Mouse (Mus musculus): ENCODE measurements at regions not wholly inside any gene's neighbourhood (a gene's known extent, or its start where the extent isn't known, plus 50 kb on each side); places are given as distances from the start of the nearest gene placed in this dataset.

GRCm38 (mm10) chr5:148632516-148633170, 80.1 kb upstream of the Ubl3 start:
- WGBS: 75% methylated on average over 11 of the region's 11 CpGs
- TF ChIP-seq CTCF (IDR thresholded peaks at IDR 0.05; ENCODE audit: control insufficient read depth, insufficient read depth, low read length) (no peak), POLR2A (IDR thresholded peaks at IDR 0.05; ENCODE audit: borderline replicate concordance, control insufficient read depth, low read depth, low read length) (no peak)
- H3K27ac ChIP-seq (ENCODE audit: control insufficient read depth, insufficient read depth, low read depth, low read length, poor library complexity): no peak overlapping the region
- no peaks in the 10 kb centered on the region for H3K4me1 ChIP-seq (ENCODE audit: control insufficient read depth, insufficient read depth, low read length)
- no peak overlapping the region for H3K4me3 ChIP-seq (replicated peaks; ENCODE audit: control insufficient read depth, low read depth, low read length)

- Histone ChIP-seq H3K4me3 (replicated peaks; ENCODE audit: control insufficient read depth, low read depth, low read length) (no peak overlapping the region), H3K27ac (ENCODE audit: control insufficient read depth, insufficient read depth, low read depth, low read length, poor library complexity) (no peak overlapping the region), H3K4me1 (ENCODE audit: control insufficient read depth, insufficient read depth, low read length) (no peaks in the 10 kb centered on the region)
- WGBS: 76% methylated on average over 5 of the region's 5 CpGs
- TF ChIP-seq POLR2A (IDR thresholded peaks at IDR 0.05; ENCODE audit: borderline replicate concordance, control insufficient read depth, low read depth, low read length) (no peak), CTCF (IDR thresholded peaks at IDR 0.05; ENCODE audit: control insufficient read depth, insufficient read depth, low read length) (no peak)
Observed at GRCm38 (mm10) chr5:148631566-148631965, 79.0 kb upstream of the Ubl3 start.

GRCm38 (mm10) chr5:148626014-148626413, 73.4 kb upstream of the Ubl3 start:
- Histone ChIP-seq H3K4me1 (ENCODE audit: control insufficient read depth, insufficient read depth, low read length) (no peaks in the 10 kb centered on the region), H3K4me3 (replicated peaks; ENCODE audit: control insufficient read depth, low read depth, low read length) (no peak overlapping the region), H3K27ac (ENCODE audit: control insufficient read depth, insufficient read depth, low read depth, low read length, poor library complexity) (no peak overlapping the region)
- 66% methylated on average over 5 of the region's 5 CpGs for WGBS
- TF ChIP-seq POLR2A (IDR thresholded peaks at IDR 0.05; ENCODE audit: borderline replicate concordance, control insufficient read depth, low read depth, low read length) (no peak), CTCF (IDR thresholded peaks at IDR 0.05; ENCODE audit: control insufficient read depth, insufficient read depth, low read length) (no peak)

- Histone ChIP-seq H3K4me3 (replicated peaks; ENCODE audit: control insufficient read depth, low read depth, low read length) (no peak overlapping the region), H3K27ac (ENCODE audit: control insufficient read depth, insufficient read depth, low read depth, low read length, poor library complexity) (no peak overlapping the region), H3K4me1 (ENCODE audit: control insufficient read depth, insufficient read depth, low read length) (no peaks in the 10 kb centered on the region)
- TF ChIP-seq POLR2A (IDR thresholded peaks at IDR 0.05; ENCODE audit: borderline replicate concordance, control insufficient read depth, low read depth, low read length): no peak
- TF ChIP-seq CTCF (IDR thresholded peaks at IDR 0.05; ENCODE audit: control insufficient read depth, insufficient read depth, low read length): no peak
- WGBS: 66% methylated on average over 21 of the region's 21 CpGs
Observed at GRCm38 (mm10) chr5:148624649-148625405, 72.2 kb upstream of the Ubl3 start.

GRCm38 (mm10) chr5:148620895-148621786, 68.6 kb upstream of the Ubl3 start:
- TF ChIP-seq CTCF (IDR thresholded peaks at IDR 0.05; ENCODE audit: control insufficient read depth, insufficient read depth, low read length) (no peak), POLR2A (IDR thresholded peaks at IDR 0.05; ENCODE audit: borderline replicate concordance, control insufficient read depth, low read depth, low read length) (no peak)
- no peaks in the 10 kb centered on the region for H3K4me1 ChIP-seq (ENCODE audit: control insufficient read depth, insufficient read depth, low read length)
- no peak overlapping the region for H3K4me3 ChIP-seq (replicated peaks; ENCODE audit: control insufficient read depth, low read depth, low read length)
- 80% methylated on average over 10 of the region's 10 CpGs for WGBS
- no peak overlapping the region for H3K27ac ChIP-seq (ENCODE audit: control insufficient read depth, insufficient read depth, low read depth, low read length, poor library complexity)

GRCm38 (mm10) chr5:148619917-148620316, 67.3 kb upstream of the Ubl3 start:
- 46% methylated on average over 2 of the region's 2 CpGs for WGBS
- Histone ChIP-seq H3K4me3 (replicated peaks; ENCODE audit: control insufficient read depth, low read depth, low read length) (no peak overlapping the region), H3K4me1 (ENCODE audit: control insufficient read depth, insufficient read depth, low read length) (no peaks in the 10 kb centered on the region), H3K27ac (ENCODE audit: control insufficient read depth, insufficient read depth, low read depth, low read length, poor library complexity) (no peak overlapping the region)
- TF ChIP-seq CTCF (IDR thresholded peaks at IDR 0.05; ENCODE audit: control insufficient read depth, insufficient read depth, low read length) (no peak), POLR2A (IDR thresholded peaks at IDR 0.05; ENCODE audit: borderline replicate concordance, control insufficient read depth, low read depth, low read length) (no peak)

- no peak for TF ChIP-seq POLR2A (IDR thresholded peaks at IDR 0.05; ENCODE audit: borderline replicate concordance, control insufficient read depth, low read depth, low read length)
- no peak for TF ChIP-seq CTCF (IDR thresholded peaks at IDR 0.05; ENCODE audit: control insufficient read depth, insufficient read depth, low read length)
- Histone ChIP-seq H3K4me1 (ENCODE audit: control insufficient read depth, insufficient read depth, low read length) (no peaks in the 10 kb centered on the region), H3K4me3 (replicated peaks; ENCODE audit: control insufficient read depth, low read depth, low read length) (no peak overlapping the region), H3K27ac (ENCODE audit: control insufficient read depth, insufficient read depth, low read depth, low read length, poor library complexity) (no peak overlapping the region)
- 67% methylated on average over 3 of the region's 3 CpGs for WGBS
Observed at GRCm38 (mm10) chr5:148616426-148616825, 63.8 kb upstream of the Ubl3 start.
